Mouse (Mus musculus): Measurements from ENCODE around the gene Olfr742. TPM values are rescaled to one million over a fixed set of nuclear protein-coding genes. Genes with fewer than 3 reads are reported as not detected.

The Olfr742 gene
- not detected in 2 replicates for polyA plus RNA-seq (2016; fragmentation: Nextera tagmentation; extraction: Ambion mirVana)

DNA sequence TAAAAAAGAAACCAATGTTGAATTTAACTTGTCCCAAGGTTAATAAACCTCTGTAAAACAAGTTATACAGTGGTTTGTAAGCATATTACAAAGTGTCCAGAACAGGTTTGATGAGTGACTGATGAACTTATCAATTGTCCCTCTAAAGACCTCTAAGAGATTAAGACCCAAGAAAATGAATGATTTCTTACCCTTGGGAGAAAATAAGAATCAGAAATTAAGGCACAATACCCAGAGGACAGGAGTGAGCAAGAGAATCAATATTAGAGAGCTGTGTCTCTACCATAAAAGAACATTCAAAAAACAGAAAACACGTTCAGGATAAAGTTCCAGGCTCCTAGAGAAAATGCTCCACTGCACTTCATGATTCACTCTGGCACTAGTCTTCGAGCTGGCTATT is at the start of gene Olfr742:
Gene Olfr742 (plus strand): TSS at position 301 of the 400 bp plus-strand sequence.
- Histone ChIP-seq H3K9me3 (no peaks in the 10 kb centered on the region), H3K4me3 (no peak within 1 kb of the TSS), H3K4me2 (replicated peaks) (no peak within 1 kb of the TSS), H3K4me1 (no peaks in the 10 kb centered on the region), H3K36me3 (no peaks in the 10 kb centered on the region), H3K27me3 (no peaks in the 10 kb centered on the region), H3K9ac (no peak within 1 kb of the TSS), H3K27ac (no peak within 1 kb of the TSS)
- ATAC-seq (ENCODE audit: insufficient number of reproducible peaks, insufficient read depth, low FRiP score, low TSS enrichment) = no peak
- WGBS = 58% methylated on average over 2 of the region's 2 CpGs

- H3K27me3 ChIP-seq = no peaks in the 10 kb centered on the region
- 74% methylated on average over 2 of the region's 2 CpGs for WGBS
- no peaks in the 10 kb centered on the region for H3K9me3 ChIP-seq
- no peaks in the 10 kb centered on the region for H3K4me1 ChIP-seq
- no peak within 1 kb of the TSS for H3K4me2 ChIP-seq (replicated peaks)
- H3K36me3 ChIP-seq = no peaks in the 10 kb centered on the region
- no peak within 1 kb of the TSS for H3K4me3 ChIP-seq
- ATAC-seq (ENCODE audit: insufficient number of reproducible peaks, insufficient read depth, low FRiP score, low TSS enrichment) = no peak
- H3K27ac ChIP-seq = no peak within 1 kb of the TSS
- H3K9ac ChIP-seq = no peak within 1 kb of the TSS
Observed at GRCm38 (mm10) chr14:50472438-50472837, 31.0 kb upstream of the Olfr742 start, which contains the start of gene Olfr741. Olfr741 (plus strand) TSS chr14:50472738.

- 79% methylated on average over 2 of the region's 2 CpGs for WGBS
- H3K27me3 ChIP-seq = no peaks in the 10 kb centered on the region
- H3K9ac ChIP-seq = no peak overlapping the region
- H3K36me3 ChIP-seq = no peaks in the 10 kb centered on the region
- H3K27ac ChIP-seq = no peak overlapping the region
- ATAC-seq (ENCODE audit: insufficient number of reproducible peaks, insufficient read depth, low FRiP score, low TSS enrichment) = no peak
- no peaks in the 10 kb centered on the region for H3K9me3 ChIP-seq
- H3K4me1 ChIP-seq = no peaks in the 10 kb centered on the region
- no peak overlapping the region for H3K4me2 ChIP-seq (replicated peaks)
- no peak overlapping the region for H3K4me3 ChIP-seq
Observed at GRCm38 (mm10) chr14:50478406-50478805, 25.0 kb upstream of the Olfr742 start.

- ATAC-seq (ENCODE audit: insufficient number of reproducible peaks, insufficient read depth, low FRiP score, low TSS enrichment) = no peak
- Histone ChIP-seq H3K9me3 (no peaks in the 10 kb centered on the region), H3K4me1 (no peaks in the 10 kb centered on the region), H3K9ac (no peak within 1 kb of the TSS), H3K27ac (no peak within 1 kb of the TSS), H3K27me3 (no peaks in the 10 kb centered on the region), H3K4me3 (no peak within 1 kb of the TSS), H3K36me3 (no peaks in the 10 kb centered on the region), H3K4me2 (replicated peaks) (no peak within 1 kb of the TSS)
Observed at GRCm38 (mm10) chr14:50521539-50521938, 18.1 kb downstream of the Olfr742 start, which contains the start of gene Olfr743. Olfr743 (plus strand) TSS chr14:50521839.

- no peak for ATAC-seq (ENCODE audit: insufficient number of reproducible peaks, insufficient read depth, low FRiP score, low TSS enrichment)
Observed at GRCm38 (mm10) chr14:50552734-50553133, 49.3 kb downstream of the Olfr742 start.

More at GRCm38 (mm10) chr14:50552734-50553133, 49.3 kb downstream of the Olfr742 start:
- H3K9ac ChIP-seq = no peak overlapping the region
- WGBS = 94% methylated on average over 2 of the region's 2 CpGs
- H3K36me3 ChIP-seq = no peaks in the 10 kb centered on the region
- H3K4me1 ChIP-seq = no peaks in the 10 kb centered on the region
- no peaks in the 10 kb centered on the region for H3K27me3 ChIP-seq
- no peak overlapping the region for H3K4me2 ChIP-seq (replicated peaks)
- H3K9me3 ChIP-seq = 0 out of 2 replicates have a peak, but pooled peaks cover 4% of the 10 kb centered on the region
- H3K27ac ChIP-seq = no peak overlapping the region
- no peak overlapping the region for H3K4me3 ChIP-seq

Other genes starting within 250 kb of the Olfr742 start
- gene Olfr732, start 219.4 kb upstream of the Olfr742 start, polyA plus RNA-seq (2016; fragmentation: Nextera tagmentation; extraction: Ambion mirVana) = not detected in 2 replicates
- not detected in 2 replicates for gene Olfr733, start 202.1 kb upstream of the Olfr742 start, polyA plus RNA-seq (2016; fragmentation: Nextera tagmentation; extraction: Ambion mirVana)
- not detected in 2 replicates for gene Olfr734, start 176.8 kb upstream of the Olfr742 start, polyA plus RNA-seq (2016; fragmentation: Nextera tagmentation; extraction: Ambion mirVana)
- gene Olfr735, start 154.7 kb upstream of the Olfr742 start, polyA plus RNA-seq (2016; fragmentation: Nextera tagmentation; extraction: Ambion mirVana) = not detected in 2 replicates
- not detected in 2 replicates for gene Tlr11, start 145.7 kb upstream of the Olfr742 start, polyA plus RNA-seq (2016; fragmentation: Nextera tagmentation; extraction: Ambion mirVana)
- 0.12 TPM in 1 of 2 replicates, not detected in the other for gene Olfr736, start 122.4 kb upstream of the Olfr742 start, polyA plus RNA-seq (2016; fragmentation: Nextera tagmentation; extraction: Ambion mirVana)
- gene Olfr738, start 96.0 kb upstream of the Olfr742 start, polyA plus RNA-seq (2016; fragmentation: Nextera tagmentation; extraction: Ambion mirVana) = not detected in 2 replicates
- not detected in 2 replicates for gene Olfr739, start 85.0 kb upstream of the Olfr742 start, polyA plus RNA-seq (2016; fragmentation: Nextera tagmentation; extraction: Ambion mirVana)
- gene Olfr740, start 58.1 kb upstream of the Olfr742 start, polyA plus RNA-seq (2016; fragmentation: Nextera tagmentation; extraction: Ambion mirVana) = not detected in 2 replicates
- not detected in 2 replicates for gene Olfr741, start 30.9 kb upstream of the Olfr742 start, polyA plus RNA-seq (2016; fragmentation: Nextera tagmentation; extraction: Ambion mirVana)
- gene Olfr743, start 18.2 kb downstream of the Olfr742 start, polyA plus RNA-seq (2016; fragmentation: Nextera tagmentation; extraction: Ambion mirVana) = not detected in 2 replicates
- not detected in 2 replicates for gene Olfr744, start 111.3 kb downstream of the Olfr742 start, polyA plus RNA-seq (2016; fragmentation: Nextera tagmentation; extraction: Ambion mirVana)
- gene Olfr745, start 135.8 kb downstream of the Olfr742 start, polyA plus RNA-seq (2016; fragmentation: Nextera tagmentation; extraction: Ambion mirVana) = 0.08 and 0.19 TPM in 2 replicates
- not detected in 2 replicates for gene Olfr746, start 143.5 kb downstream of the Olfr742 start, polyA plus RNA-seq (2016; fragmentation: Nextera tagmentation; extraction: Ambion mirVana)
- not detected in 2 replicates for gene Olfr747, start 189.6 kb downstream of the Olfr742 start, polyA plus RNA-seq (2016; fragmentation: Nextera tagmentation; extraction: Ambion mirVana)
- not detected in 2 replicates for gene Olfr748, start 203.8 kb downstream of the Olfr742 start, polyA plus RNA-seq (2016; fragmentation: Nextera tagmentation; extraction: Ambion mirVana)
- not detected in 2 replicates for gene Olfr749, start 241.5 kb downstream of the Olfr742 start, polyA plus RNA-seq (2016; fragmentation: Nextera tagmentation; extraction: Ambion mirVana)

Data from embryonic facial prominence, embryonic 12.5 days (tissue).